Mouse (Mus musculus) urinary bladder, postnatal 36 days (tissue): ENCODE measurements at regions not wholly inside any gene's neighbourhood (a gene's known extent, or its start where the extent isn't known, plus 50 kb on each side); places are given as distances from the start of the nearest gene placed in this dataset.

Experiments
- DNase-seq, 2 experiments: peaks; one replicate each; pipeline ENCODE4 v3.0.0; 2022; ENCODE audit warnings: low spot score in 2 of 2, mixed read lengths in 1 of 2

DNA sequence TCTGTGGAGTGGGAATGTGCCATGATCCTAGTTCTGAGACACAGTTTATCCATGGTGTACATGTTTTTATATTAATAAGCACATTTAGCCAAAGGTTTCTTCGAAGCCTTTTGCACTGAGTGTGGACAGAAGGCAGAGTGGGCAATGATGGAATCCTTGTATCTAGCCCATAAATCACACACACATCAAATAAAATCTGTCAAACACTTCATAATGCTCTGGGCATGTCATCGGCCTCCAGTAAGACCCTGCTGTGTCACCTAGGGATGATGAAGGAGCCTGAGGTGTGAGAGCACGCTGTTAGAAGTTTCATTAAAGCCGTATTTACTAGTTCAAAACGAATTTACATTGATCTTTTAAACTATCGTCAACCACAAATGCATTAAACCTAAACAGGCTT is 331.7 kb downstream of the Setd4 start:
- DNase-seq: no peak

DNA sequence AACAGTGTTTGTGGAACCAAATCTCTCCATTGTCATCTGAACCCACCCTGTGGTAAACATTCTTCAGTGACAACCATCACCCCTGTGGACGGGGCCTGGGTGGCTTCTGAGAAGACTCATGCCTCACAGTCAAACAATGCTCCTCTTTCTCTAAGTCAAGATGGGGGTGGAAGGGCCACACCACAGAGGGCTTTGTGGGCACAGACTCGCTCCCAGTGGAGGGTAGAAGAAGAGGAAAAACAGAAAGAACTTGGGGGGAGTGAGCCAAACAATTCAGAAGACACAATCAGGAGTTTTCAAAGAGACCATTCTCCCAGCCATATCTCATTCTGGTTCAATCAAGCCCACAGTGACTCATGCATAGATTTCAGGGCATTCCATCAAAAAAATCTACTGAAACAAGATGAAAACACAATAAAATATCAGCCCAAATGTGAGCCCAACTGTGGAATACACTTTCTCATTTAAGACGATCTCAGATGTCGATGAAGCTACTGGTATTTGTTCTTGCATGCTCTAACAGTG is 339.7 kb downstream of the Setd4 start:
- DNase-seq: no peak

DNA sequence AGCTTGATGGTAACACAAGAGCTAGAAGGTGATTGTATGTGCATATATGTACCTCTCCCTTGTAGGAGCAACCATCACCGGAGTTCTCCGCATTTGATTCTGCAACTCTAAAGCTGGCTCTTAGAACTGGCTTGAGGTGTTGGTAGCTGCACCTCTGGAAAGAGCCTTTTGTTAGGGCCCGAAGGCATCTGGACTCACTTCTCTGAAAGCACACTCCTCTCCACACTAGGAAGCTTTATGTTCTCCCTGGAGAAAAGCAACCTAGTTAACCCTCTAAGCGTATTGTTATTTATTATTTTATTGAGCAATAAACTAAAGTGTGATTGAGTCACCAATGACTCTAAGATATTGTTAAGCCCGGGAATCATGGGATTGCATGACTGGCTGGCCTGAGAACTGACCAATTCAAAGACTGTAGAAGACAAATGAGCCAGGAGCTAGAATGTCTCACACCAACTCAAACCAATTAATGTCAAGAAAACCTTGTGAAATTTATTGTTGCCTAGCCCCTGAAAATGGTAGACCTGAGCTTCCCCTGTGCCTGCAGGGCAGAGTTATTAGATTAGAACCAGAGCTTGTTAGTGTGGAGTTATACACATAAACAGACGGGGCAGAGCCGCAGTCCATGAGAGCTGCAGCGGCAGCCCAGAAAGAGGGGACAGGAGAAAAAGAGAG is 340.6 kb downstream of the Setd4 start:
- DNase-seq: no peak

DNA sequence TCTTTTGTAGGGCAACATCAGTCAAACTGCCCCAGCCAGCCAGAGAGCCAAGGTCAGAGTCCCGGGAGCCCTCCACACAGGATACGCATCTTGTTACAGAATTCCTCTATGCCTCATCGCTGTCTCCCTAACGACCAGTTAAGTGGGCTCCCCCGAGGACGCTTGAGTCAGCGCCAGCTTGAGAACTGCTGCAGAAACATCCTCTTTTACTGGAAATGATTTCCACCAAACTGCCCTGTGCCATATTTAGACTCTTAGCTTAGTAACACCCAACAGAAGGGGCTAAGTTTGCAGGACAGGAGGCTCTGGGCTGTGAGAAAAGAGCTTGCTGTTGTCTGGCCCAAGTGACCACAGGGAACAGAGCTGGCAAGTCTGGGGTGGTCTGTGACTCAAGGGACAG is 357.0 kb downstream of the Setd4 start:
- no peak for DNase-seq

DNA sequence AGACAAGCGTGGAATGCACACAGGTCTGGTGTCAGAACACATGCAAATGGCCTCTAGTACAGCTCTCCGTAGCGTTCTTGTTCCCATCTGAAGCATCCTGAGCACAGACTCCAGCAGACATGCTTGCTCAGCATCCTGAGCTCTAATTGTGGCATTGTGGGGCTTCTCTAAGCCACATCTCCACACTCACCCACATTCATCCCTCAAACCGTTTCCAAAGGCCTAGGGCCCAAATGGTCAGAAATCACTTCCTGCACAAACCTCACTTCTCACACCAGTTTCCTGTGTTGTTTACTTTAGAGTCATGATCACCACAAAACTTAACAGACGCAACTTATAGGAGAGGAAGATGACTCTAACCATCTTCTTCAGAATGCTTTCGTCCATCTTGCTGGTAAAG is 358.1 kb downstream of the Setd4 start:
- no peak for DNase-seq

DNA sequence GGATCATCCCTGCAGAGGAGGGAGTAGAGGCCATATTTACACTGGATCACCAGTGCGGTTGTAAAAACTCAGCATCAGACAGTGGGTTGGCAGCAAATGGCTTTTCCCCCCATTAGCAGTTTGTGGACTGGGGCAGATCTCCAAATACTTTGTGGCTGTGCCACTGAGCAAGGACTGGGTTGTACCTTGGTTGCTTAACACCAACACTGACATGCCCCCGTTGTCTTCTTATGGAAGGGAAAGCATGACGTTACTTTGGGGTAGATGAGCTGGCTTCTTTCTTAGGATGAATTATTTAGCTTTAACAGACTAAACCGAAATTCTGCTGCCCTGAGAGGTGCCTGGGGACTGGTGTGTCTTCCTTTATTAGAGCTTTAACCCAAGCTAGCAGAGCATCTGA is 365.0 kb downstream of the Setd4 start:
- no peak for DNase-seq

DNA sequence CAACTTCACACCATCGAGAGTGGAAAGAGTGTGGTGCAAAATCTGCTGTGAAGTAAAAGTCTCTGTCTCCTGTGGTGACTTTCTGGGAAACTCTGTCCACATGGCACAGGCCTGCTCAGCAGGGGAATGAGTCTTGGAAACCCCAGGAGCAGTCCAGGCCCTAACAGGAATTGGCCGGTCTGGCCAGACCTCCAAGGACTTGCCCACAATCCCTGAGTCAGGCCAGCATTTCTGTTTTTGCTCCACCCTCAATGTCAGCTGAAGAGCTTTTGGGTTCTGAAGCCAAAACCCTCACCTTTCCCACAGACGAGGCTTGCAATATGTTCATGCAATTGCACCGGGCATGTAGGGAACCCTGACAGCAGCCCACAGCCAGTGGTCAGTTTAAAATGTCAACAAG is 365.5 kb downstream of the Setd4 start:
- DNase-seq: no peak

DNA sequence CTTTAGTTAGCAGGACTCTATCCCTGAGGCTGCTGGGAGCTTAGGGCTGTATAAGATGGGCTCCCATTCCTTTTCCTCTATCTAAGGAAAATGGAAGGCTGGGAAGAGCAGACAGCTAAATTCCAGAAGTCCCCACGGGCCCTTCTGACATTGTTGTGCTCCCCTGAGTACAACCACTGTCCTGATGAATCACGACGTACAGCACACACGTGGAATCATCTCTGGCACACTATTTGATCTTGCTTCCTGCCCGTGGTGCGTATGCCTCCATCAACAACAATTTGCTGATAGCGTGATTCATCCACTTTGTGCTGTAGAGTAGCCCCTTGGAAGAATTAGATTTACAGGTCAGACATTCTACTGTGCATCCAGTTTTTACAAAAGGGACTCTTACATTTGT is 378.2 kb downstream of the Setd4 start:
- DNase-seq: no peak

DNA sequence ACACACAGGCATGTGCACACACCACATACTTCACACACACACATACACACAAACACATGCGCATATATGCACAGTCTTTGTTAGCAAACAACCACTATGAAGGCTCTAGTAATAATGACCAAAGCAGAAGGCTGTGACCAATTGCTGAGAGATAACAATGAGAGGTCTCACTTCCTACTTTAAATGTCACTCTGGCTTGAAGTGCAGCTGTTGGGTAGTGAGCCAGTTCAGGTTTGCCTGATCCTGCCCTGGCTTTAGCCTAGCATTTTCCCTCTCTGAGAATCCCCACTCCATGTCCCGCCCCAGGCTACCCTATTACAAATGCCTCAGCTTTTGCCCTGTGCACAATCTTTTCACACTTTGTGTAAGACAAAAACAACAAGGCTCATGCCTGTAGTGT is 378.7 kb downstream of the Setd4 start:
- DNase-seq: no peak

DNA sequence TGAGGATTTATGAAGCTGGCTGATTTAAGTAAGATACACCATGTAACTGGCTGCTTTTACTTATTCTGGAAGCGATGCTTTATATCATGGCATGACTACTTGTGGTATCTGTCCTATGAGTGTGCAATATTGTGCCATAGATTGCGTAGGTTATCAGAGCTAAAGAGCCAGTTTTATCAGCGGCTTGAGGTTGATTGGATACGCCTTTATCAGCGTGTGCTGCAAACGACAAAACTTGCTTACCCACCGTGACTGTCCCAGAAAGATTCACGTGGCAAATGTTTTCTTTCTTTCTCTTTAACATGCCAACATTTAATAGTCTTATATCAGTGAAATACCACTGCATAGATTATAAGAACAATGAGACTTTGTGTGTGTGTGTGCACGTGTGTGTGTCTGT is 384.1 kb downstream of the Setd4 start:
- no peak for DNase-seq

DNA sequence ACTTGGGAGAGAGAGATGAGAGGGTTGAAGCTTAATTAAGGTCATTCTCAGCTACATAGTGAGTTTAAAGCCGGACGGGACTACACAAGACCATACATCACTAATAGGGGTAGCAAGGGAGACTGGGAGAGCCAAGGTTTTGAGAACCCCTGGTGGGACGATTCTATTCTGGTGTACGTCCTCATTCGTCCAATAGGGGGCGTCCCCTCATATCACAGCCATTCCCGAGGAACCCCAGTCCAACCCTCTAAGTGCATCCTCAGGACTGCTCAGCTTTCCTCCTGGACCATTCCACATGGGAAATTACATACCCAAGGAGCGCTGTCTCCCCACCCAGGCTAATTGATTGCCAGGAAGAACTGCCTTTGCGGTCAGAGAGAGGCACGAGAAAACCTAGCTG is 385.5 kb downstream of the Setd4 start:
- no peak for DNase-seq

DNA sequence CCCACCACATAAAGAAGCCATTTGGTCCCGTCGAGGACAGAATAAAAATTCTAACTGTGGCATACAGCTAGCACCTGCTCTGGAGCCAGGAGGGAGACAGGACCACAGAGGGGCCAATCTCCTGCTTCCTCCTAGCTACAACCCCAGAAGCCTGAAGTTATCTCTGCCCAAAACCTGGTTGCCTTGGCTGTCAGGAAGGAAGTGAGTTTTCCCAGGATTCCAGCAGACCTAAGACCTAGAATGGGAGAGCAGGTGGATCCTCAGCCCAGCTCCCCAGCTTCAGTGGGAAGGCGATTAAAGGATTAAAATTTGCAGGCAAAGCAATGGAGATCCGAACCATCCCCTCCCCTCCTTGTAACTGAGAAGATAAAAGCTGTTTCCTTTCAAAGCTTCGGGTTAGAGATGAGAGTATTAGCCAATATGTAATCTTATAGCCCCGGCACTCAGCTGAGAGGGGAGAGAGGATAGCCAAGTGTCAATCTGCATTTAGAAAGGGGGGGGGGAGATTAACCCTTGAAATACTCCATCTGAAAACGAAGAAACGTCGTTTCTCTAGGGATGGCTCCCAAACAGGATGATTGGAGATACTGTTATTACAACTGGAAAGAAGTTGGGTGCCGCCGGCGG is 386.1 kb downstream of the Setd4 start:
- no peak for DNase-seq

DNA sequence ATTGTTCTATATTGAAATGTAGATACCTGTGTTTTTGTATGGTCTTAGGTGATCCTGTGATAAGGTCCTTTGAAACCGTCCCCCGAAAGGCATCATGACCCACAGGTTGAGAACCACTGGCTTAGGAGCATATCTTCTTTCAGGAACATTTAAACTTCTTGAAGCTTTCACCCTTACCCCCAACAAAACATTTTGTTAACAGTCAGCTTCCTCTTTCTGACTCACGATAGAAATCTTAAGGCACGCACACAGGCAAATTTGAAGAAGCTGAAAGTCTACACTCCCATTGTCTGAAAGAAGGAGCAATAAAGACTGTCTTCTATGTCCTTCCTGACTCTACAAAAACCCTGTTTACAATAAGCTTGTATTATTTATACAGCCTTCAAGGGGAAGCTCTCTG is 388.2 kb downstream of the Setd4 start:
- no peak for DNase-seq

DNA sequence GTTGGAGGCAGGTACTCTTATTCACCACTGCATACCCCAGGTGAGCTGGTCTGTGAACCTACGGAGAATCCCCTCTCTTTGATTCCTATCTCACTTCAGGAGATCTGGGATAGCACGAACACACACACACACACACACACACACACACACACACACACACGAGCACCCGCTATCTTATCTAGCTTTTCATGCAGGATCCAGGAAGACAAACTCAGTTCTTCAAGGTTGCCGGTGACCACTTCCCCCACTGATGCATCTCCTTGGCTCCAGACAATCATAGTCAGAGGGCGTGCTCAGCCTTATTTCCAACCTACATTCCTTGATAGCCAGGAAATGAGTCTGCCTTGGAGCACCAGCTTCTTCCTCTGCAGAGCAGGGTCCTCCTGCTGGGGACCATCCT is 387.7 kb upstream of the Runx1 start:
- no peak for DNase-seq

DNA sequence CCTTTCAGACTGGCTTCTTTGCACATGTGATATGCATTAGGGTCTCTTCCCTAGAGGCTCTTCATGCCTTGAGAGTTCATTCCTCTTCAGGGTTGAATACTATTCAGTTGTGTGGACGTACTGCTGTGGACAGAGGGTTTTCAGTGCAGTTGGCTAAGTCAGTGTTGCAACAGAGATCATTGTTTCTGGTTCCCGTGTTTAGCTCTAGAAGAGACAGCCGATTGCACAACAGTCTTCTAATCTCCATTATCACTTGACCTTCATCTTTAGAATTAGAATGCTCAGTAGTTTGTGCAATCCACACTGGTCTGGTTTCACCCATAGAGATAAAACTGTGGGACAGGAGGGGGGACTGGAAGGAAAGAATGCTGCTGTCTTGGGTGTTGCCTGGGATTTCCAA is 381.7 kb upstream of the Runx1 start:
- DNase-seq: no peak

DNA sequence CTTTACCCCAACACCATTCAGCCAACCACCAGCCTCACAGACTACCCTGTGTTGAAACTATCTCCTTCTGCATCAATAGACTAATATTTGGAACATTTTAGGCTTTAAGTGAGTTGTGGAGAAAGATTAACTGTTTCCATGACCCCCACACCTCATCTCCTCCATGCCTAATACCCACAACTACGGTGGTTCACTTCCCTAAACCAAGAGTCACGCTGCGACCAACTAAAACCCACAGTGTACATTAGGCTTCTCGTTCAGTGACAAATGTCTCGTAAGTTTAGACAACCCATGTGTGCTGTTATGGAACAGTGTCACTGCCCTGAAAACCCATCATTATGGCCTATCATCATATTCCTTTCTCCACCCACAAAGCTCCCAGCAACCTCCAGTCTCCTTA is 381.3 kb upstream of the Runx1 start:
- no peak for DNase-seq

DNA sequence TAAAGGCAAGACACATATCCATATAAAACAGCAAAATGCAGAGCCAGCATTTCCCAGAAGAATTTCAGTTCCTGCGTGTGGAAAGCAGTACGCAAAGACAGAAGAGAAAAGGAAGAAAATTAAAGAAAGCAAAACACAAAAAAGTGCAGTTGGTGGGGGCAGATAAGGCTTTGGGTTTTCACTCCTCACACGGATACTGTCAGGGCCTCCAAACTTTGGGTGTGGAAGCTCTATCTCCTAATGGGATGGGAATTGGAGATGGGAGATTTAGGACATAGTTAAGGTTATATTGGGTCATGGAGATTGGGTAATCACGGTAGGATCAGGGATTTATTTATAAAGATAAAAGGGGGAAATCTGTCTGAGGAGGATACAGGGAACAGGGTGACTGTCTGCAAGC is 380.4 kb upstream of the Runx1 start:
- DNase-seq: no peak

DNA sequence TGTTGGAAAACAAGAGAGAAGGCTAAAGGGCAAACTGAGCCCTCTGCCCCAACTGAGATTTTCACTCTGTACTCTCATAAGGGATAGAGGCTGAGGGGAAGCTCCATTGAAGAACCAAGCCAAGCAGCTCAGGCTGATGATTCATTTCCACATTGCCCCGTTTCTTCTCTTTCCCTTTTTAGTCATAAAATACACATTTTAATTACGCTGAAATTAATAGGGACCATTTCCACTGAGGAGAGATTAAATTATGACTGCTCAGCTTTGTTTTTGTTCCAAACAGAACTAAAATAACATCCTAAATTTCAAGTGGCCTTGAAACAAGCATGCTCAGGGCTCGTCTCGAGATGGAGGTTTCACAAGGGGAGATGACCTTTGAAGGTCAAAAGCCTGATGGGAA is 378.7 kb upstream of the Runx1 start:
- DNase-seq: no peak

DNA sequence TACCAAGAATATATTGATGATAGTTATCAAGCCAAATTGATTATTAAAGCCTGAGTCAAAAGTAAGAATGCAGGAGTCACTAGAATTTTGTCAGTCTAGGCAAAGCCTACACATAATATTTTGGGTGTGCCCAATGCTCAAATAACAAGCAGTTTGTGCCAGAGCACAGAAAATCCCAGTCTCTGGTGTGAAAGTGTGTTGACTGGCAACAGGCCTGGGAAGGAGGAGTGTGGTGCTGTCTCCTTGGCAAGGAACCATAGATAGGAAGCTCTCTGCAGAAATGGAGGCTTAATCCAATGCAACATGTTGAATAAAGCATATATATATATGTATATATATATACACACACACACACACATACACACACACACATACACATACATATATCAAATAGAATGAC is 376.6 kb upstream of the Runx1 start:
- DNase-seq: no peak

DNA sequence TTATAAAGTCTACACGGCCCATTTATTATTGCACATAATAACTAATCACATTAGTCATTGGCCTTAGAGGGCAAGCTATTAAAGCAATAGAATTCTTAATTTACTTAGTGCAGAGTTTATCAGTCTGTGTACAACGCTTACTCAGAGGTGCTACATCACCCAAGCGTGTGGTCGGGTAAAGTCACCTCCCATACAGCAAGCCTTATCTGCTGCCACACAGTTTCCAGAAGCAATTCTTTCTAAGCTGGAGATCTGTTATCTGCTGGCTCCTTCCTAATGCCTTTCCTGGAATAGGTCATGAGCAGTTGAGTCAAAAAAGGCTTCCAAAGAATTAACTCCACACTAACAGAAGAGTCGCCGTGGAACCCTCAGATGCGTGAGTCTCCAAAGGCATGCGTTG is 371.4 kb upstream of the Runx1 start:
- no peak for DNase-seq

DNA sequence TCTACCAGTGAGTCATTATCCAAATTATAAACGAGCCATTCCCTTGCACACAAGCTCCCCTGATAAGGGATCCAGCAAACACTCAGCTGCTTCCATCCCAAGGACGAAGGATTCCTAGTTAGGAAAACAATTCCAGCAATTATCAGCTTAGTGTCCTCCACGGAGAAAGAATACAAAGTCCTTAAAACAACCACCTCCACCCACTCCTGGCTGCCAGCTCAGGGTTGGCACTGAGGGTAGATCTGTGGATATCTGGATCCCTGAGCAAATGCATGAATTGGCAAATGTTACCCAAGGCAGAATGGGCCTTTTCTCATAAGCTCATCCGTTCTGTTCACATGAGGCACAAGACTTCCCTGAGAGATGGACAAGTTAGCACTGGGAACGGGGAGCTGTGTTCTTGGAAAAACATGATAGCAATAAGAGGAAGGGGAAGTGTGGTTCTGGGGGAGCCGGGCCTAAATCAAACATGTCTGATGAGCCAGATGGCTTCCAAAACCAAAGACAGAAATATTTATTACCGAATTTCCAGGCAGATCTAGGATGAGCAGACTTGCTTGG is 368.1 kb upstream of the Runx1 start:
- DNase-seq: no peak

DNA sequence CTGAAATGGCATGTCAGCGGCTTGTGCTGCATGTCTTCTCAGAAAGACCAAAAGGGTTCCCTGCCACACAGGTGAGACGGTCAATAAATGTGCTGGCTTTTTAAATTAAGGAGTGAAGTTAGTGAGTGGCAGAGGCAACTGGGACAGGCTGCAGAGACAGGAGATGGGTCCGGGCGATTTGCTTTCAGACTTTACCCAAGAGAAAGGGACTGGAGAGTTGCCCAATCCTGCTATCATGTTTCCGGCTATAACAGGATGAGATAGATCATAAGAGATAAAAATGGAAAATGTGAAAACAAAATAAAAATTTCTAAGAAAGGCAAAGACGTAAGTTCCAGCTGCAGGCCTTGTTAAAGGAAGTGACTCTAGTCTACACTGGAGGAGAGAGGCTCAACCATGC is 367.3 kb upstream of the Runx1 start:
- no peak for DNase-seq

DNA sequence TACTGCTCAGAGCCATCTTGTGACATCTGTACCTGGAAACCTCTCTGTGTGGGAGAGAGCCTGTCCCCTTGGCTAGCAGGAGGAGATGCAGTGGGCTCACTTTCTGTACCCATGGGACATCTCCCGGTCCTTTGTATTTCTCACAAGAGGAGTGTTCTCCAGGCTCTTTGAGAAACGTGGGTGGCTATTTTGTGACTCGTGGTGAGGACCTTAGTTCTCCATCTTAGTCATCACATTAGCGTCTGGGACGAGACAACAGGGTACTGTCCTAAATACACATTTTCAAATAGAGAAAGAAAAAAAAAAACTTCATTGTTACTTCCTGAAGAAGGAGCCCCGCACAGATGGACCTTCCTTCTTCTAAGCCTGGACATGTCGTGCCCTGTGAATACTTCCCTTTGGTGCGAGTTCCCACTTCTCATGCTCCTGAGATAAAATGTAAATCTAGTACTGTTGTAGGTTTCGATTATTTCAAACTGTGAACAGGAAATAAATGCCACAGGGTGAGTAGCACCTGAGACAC is 366.8 kb upstream of the Runx1 start:
- no peak for DNase-seq
